Mouse (Mus musculus) thymus, postnatal 0 days (tissue): Measurements from ENCODE around the gene Slc51b. TPM values are rescaled to one million over a fixed set of nuclear protein-coding genes. Genes with fewer than 3 reads are reported as not detected.
A peak's percentile ranks its signal among the peaks of the same experiment; 100 is the strongest.

Experiments used
- DNase-seq: peaks from one replicate; pipeline ENCODE4 v3.0.0-alpha.2; 2015; ENCODE audit warnings: low spot score
- polyA plus RNA-seq: library from polyadenylated mRNA; unstranded; fragments of >200 nt; fragmentation: Nextera tagmentation; extraction: Ambion mirVana; gene quantifications from 2 replicates; pipeline ENCODE4 v1.2.1, GENCODE M21; 2015

Slc51b gene
- polyA plus RNA-seq, 1 experiment from 2014 or later = 0.21 TPM

GRCm38 (mm10) chr9:65374468-65375162 lies 48.1 kb downstream of the Slc51b start:
- no peak for DNase-seq

GRCm38 (mm10) chr9:65372449-65372848 lies 50.3 kb downstream of the Slc51b start:
- peak; percentile 49 for DNase-seq

GRCm38 (mm10) chr9:65371756-65372155 lies 51.0 kb downstream of the Slc51b start:
- no peak for DNase-seq

GRCm38 (mm10) chr9:65365721-65366120 lies 57.0 kb downstream of the Slc51b start:
- DNase-seq = no peak

DNA sequence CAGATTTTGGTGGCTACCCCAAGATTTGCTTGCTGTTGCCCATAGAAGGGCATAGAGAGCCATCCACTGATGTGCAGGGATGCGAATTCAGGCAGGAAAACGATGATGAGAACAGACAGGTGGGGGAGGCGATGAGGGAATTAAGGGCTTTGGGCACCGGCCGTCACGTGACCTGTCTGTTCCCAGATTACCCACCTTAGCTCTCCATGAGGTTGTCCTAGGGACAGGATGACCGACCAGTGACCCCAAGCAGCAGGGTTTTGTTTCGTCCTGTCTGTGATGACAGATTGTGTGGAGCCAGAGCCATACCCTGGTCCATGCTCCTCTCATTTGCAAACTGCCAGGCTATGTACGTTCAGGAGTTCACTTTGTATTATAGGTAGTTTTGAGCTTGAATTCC lies 59.1 kb downstream of the Slc51b start:
- DNase-seq = no peak

Other genes with a start within 250 kb of the Slc51b start
- gene Parp16, start 227.6 kb downstream of the Slc51b start, polyA plus RNA-seq = 6.0 and 7.3 TPM in 2 replicates
- 0.61 and 0.77 TPM in 2 replicates for gene Cilp, start 157.8 kb downstream of the Slc51b start, polyA plus RNA-seq
- gene Clpx, start 128.7 kb downstream of the Slc51b start, polyA plus RNA-seq = 49.8 and 55.5 TPM in 2 replicates
- 14.8 and 18.6 TPM in 2 replicates for gene Pdcd7, start 76.9 kb downstream of the Slc51b start, polyA plus RNA-seq
- 0.12 and 0.22 TPM in 2 replicates for gene Ubap1l, start 61.9 kb downstream of the Slc51b start, polyA plus RNA-seq
- 0.37 and 0.55 TPM in 2 replicates for gene Kbtbd13, start 31.3 kb downstream of the Slc51b start, polyA plus RNA-seq
- gene Rasl12, start 24.4 kb downstream of the Slc51b start, polyA plus RNA-seq = 2.0 and 2.2 TPM in 2 replicates
- 19.5 and 23.5 TPM in 2 replicates for gene Mtfmt, start 12.8 kb upstream of the Slc51b start, polyA plus RNA-seq
- 105 and 115 TPM in 2 replicates for gene Spg21, start 38.0 kb upstream of the Slc51b start, polyA plus RNA-seq
- 0.12 TPM in 2 replicates for gene Ankdd1a, start 97.2 kb upstream of the Slc51b start, polyA plus RNA-seq
- gene Plekho2, start 157.1 kb upstream of the Slc51b start, polyA plus RNA-seq = 12.2 and 14.9 TPM in 2 replicates
- gene Pif1, start 164.2 kb upstream of the Slc51b start, polyA plus RNA-seq = 14.4 and 17.4 TPM in 2 replicates
- 1.8 and 2.0 TPM in 2 replicates for gene Rbpms2, start 206.7 kb upstream of the Slc51b start, polyA plus RNA-seq
- gene Oaz2, start 245.0 kb upstream of the Slc51b start, polyA plus RNA-seq = 113 and 118 TPM in 2 replicates